Mouse (Mus musculus) heart, postnatal 0 days (tissue): ENCODE measurements at regions not wholly inside any gene's neighbourhood (a gene's known extent, or its start where the extent isn't known, plus 50 kb on each side); places are given as distances from the start of the nearest gene placed in this dataset.

Experiments used
- CTCF ChIP-seq: IDR thresholded peaks from 2 replicates; pipeline ENCODE4 v1.5.1; 2016; ENCODE audit warnings: antibody characterized with exemption, control low read depth, low read depth
- EP300 ChIP-seq: IDR thresholded peaks from 2 replicates; pipeline ENCODE4 v1.6.1; 2016; ENCODE audit warnings: antibody characterized with exemption, low read depth

GRCm38 (mm10) chr13:82962333-82962732, 541.5 kb upstream of the Mef2c start:
- no peak for TF ChIP-seq CTCF
- no peak for TF ChIP-seq EP300
